Mouse (Mus musculus) liver, embryonic 13.5 days (tissue): ENCODE measurements around the gene Odf2l. TPM values are rescaled to one million over a fixed set of nuclear protein-coding genes. Genes with fewer than 3 reads are reported as not detected.

Experiments used
- ATAC-seq: fragments of 200-750 bp; cut with Nextera tagmentation; 2 replicates; pipeline ENCODE4 v1.8.0; 2017; ENCODE audit warnings: low read depth, mild to moderate bottlenecking, moderate number of reproducible peaks, moderate library complexity
- DNase-seq: peaks from one replicate; pipeline ENCODE4 v3.0.0; 2022
- H3K27ac ChIP-seq: fragments of 300-500 bp; sonication (generic); 2 replicates; pipeline ENCODE4 v1.5.1; 2015; ENCODE audit warnings: moderate library complexity, mild to moderate bottlenecking, inconsistent platforms
- H3K27me3 ChIP-seq: fragments of 300-500 bp; sonication (generic); 2 replicates; pipeline ENCODE4 v1.6.1; 2015; ENCODE audit warnings: mild to moderate bottlenecking, inconsistent platforms
- H3K36me3 ChIP-seq: fragments of 300-500 bp; sonication (generic); 2 replicates; pipeline ENCODE4 v1.6.1; 2015; ENCODE audit warnings: mild to moderate bottlenecking, inconsistent platforms
- H3K4me1 ChIP-seq: fragments of 300-500 bp; sonication (generic); replicated peaks from 2 replicates; pipeline ENCODE4 v1.6.1; 2015; ENCODE audit warnings: inconsistent platforms
- H3K4me2 ChIP-seq: fragments of 300-500 bp; sonication (generic); 2 replicates; pipeline ENCODE4 v1.6.1; 2015; ENCODE audit warnings: inconsistent platforms, mild to moderate bottlenecking, moderate library complexity
- H3K4me3 ChIP-seq: fragments of 300-500 bp; sonication (generic); replicated peaks from 2 replicates; pipeline ENCODE4 v1.5.1; 2015; ENCODE audit warnings: mild to moderate bottlenecking, inconsistent platforms
- H3K9ac ChIP-seq: fragments of 300-500 bp; sonication (generic); 2 replicates; pipeline ENCODE4 v1.6.1; 2015; ENCODE audit warnings: mild to moderate bottlenecking, inconsistent platforms
- H3K9me3 ChIP-seq: fragments of 300-500 bp; sonication (generic); replicated peaks from 2 replicates; pipeline ENCODE4 v1.6.1; 2016; ENCODE audit warnings: inconsistent platforms
- WGBS: fragments of 180-500 bp; shearing (Covaris S2); methylation state at CpG from one replicate; pipeline ENCODE4 v1.1.7; 2015; ENCODE audit not compliant: insufficient replicate concordance; 5-methylcytosine and 5-hydroxymethylcytosine counted together
- polyA plus RNA-seq: library from polyadenylated mRNA; unstranded; fragments of >200 nt; fragmentation: Nextera tagmentation; extraction: Ambion mirVana; gene quantifications from 2 replicates; pipeline ENCODE4 v1.2.1, GENCODE M21; 2015

The Odf2l gene
- polyA plus RNA-seq, 1 experiment from 2014 or later, result 7.9 TPM

DNA sequence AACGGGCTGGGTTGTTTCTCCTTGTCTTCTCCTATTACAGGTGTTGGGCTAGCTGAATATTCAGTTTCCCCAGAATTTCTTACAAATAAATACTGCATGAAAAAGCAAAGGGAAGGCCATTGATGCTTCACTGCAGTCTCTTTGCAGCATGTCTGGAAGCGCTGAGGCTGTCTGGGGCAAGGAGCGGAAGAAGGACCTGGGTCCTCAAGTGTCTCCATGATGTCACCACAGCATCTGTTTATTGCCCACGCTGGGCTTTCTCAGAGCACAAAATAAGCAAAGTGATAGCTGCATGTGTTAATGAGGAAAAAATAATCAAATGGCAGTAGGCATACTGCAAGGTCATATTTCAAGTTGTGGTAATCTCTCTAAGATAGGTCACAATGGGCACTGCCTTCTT is 51.6 kb downstream of the Odf2l start:
- no peaks in the 10 kb centered on the region for H3K36me3 ChIP-seq
- H3K4me3 ChIP-seq, result no peak overlapping the region
- no peak overlapping the region for H3K4me2 ChIP-seq
- 60% methylated on average over 4 of the region's 4 CpGs for WGBS
- H3K9me3 ChIP-seq, result no peaks in the 10 kb centered on the region
- no peak overlapping the region for H3K27ac ChIP-seq
- DNase-seq (no peak), ATAC-seq (no peak)
- no peaks in the 10 kb centered on the region for H3K27me3 ChIP-seq
- no peaks in the 10 kb centered on the region for H3K4me1 ChIP-seq
- no peak overlapping the region for H3K9ac ChIP-seq

DNA sequence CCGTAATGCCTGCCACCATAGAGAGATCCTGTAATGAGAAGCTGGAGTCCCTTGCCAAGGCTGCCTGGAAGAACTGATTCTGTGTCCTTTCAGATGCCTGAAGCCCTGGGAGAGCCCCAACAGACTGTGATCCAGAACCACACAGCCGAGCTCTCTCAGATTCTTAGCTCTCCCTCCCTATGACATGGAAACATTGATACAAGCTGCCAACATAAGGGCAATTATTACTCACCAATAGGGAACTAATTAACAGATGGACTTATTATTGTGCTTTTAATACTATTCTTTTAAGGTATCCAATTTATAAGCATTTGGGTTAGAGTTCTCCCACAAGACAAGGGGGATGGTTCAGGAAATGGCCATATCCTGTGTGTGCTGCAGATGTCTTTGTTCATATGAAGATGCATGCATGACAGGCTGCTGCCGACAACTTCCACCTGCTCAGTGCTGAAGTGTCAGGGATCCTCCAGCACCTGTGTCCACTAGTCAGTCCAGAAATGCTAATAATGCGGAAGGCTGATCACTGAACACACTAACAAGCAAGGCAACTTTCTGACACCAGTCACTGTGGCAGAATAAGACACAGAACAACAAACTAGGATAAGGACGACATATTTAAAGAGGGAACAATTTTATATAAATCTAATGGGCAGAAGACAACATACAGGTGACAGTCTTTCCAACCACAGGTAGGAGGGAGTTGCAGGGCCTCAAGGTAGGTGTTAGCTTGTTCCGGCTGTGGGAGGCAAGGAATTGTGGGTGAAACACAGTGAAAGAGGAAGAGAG is 52.4 kb downstream of the Odf2l start:
- no peak overlapping the region for H3K9ac ChIP-seq
- no peak overlapping the region for H3K4me3 ChIP-seq
- no peaks in the 10 kb centered on the region for H3K27me3 ChIP-seq
- DNase-seq, result no peak
- H3K36me3 ChIP-seq, result no peaks in the 10 kb centered on the region
- H3K4me1 ChIP-seq, result no peaks in the 10 kb centered on the region
- no peak for ATAC-seq
- no peak overlapping the region for H3K4me2 ChIP-seq
- H3K9me3 ChIP-seq, result no peaks in the 10 kb centered on the region
- 53% methylated on average over 6 of the region's 6 CpGs for WGBS
- H3K27ac ChIP-seq, result no peak overlapping the region

DNA sequence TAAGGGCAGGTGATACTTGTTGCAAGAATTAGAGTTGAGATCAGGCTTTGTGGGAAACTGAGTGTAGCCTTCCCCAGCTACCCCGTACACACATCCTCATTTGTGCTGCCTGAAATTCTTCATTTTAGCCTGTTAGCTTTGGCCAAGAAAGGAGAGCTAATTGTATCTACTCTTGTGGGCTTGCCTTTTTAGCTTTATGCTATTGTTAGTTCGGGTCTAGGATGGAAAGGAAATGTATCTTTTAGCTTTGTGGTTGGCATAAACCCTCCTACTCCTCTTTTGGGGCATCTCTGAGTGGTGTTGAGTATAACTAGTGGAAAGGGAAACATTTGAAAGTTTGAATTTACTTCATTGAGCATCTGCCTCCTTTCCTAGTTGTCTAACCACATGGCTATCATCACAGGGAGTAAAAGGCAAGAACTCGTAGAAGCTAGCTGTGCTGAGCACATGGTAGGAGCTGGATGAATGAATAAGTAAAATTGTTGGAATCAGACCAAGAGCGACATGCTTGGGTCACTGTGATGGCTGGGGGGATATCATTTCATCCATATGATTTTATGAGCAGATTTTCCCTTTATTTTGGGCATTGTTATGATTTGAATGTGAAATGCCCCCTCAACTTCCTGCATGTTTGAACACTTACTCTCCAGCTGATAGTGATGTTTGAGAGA is 53.1 kb downstream of the Odf2l start:
- Histone ChIP-seq H3K4me2 (no peak overlapping the region), H3K9me3 (no peaks in the 10 kb centered on the region), H3K27me3 (no peaks in the 10 kb centered on the region), H3K9ac (no peak overlapping the region), H3K4me1 (no peaks in the 10 kb centered on the region), H3K27ac (no peak overlapping the region), H3K4me3 (no peak overlapping the region), H3K36me3 (no peaks in the 10 kb centered on the region)
- WGBS, result 49% methylated on average over 4 of the region's 4 CpGs
- ATAC-seq, result no peak
- no peak for DNase-seq

DNA sequence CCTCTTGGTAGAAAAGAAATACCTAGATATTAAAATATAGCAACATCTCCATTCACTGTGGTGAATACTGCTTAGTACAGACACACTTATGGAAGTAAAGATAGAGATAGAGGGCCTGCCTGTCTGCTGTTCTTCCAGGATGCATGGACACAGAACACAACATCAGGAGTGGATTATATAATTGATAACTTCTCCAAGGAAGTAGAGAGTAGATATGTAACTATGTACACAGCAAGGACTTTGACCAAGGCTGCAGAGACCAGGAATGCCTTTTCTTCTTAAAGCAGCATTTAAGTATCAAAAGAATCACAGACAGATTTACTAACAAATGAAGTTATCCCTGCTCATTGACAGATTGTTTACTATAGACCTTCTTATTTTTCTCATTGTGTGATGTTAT is 66.3 kb downstream of the Odf2l start:
- ATAC-seq, result no peak

DNA sequence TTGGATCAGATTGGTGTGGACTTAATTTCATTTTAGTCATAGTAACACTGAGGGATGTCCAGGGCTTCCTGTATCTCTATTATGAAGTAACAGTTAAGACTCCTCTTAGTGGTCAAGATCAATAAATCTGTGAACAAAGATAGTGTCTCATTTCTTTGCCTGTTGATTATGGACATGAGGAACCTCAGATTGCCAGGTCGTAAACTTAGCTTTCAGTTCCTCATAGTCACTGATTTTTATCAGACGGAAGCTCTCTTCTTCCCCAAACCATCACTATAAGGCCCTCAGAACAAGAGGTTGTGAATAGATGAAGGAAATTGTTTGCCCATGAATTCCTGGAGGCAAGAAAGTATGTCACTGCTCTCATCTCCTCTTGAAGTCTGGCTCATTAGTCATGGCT is 73.6 kb downstream of the Odf2l start:
- no peak overlapping the region for H3K9ac ChIP-seq
- no peaks in the 10 kb centered on the region for H3K36me3 ChIP-seq
- 28% methylated on average over 2 of the region's 2 CpGs for WGBS
- no peak overlapping the region for H3K4me2 ChIP-seq
- H3K4me3 ChIP-seq, result no peak overlapping the region
- ATAC-seq, result no peak
- H3K9me3 ChIP-seq, result no peaks in the 10 kb centered on the region
- no peak for DNase-seq
- H3K27ac ChIP-seq, result no peak overlapping the region
- H3K4me1 ChIP-seq, result no peaks in the 10 kb centered on the region
- no peaks in the 10 kb centered on the region for H3K27me3 ChIP-seq

More for the DNA sequence above, 66.3 kb downstream of the Odf2l start:
- Histone ChIP-seq H3K9ac (no peak overlapping the region), H3K27ac (no peak overlapping the region), H3K4me3 (no peak overlapping the region), H3K9me3 (no peaks in the 10 kb centered on the region), H3K4me1 (no peaks in the 10 kb centered on the region), H3K27me3 (no peaks in the 10 kb centered on the region), H3K36me3 (no peaks in the 10 kb centered on the region), H3K4me2 (no peak overlapping the region)
- no peak for DNase-seq

DNA sequence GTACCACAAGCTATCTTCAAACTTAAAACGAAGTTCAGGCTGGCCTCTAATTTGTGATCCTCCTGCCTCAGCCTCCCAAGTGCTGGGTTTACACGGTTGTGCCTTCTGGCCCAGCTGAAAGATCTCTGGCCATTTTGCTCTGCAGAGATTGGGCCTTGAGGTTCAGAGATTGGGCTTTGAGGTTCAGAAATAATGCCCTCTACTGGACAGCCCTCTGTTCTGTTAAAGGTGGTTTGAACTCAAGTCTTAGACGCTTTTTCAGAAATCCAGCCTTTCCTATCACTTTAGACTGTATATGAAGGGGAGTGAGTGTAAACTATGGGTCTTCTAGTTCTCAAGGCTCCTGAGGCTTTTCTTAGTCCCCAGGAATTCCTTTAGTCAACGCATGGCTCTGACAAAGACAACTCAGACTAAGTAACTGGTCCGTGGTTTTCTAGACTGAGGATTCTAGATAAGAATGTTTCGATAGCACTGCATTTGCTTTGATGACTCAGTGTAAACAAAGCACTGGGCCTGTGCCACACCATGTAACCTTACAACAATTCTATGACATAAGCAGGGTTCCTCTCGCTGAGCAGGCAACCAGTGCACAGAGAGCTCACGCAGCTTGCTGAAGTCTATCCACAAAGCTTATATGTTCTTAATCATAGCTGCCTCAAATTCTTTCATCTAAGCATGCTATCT is 77.0 kb downstream of the Odf2l start:
- Histone ChIP-seq H3K4me3 (no peak overlapping the region), H3K27ac (no peak overlapping the region), H3K4me1 (no peaks in the 10 kb centered on the region), H3K27me3 (no peaks in the 10 kb centered on the region), H3K9ac (no peak overlapping the region), H3K4me2 (no peak overlapping the region), H3K9me3 (no peaks in the 10 kb centered on the region), H3K36me3 (no peaks in the 10 kb centered on the region)
- WGBS, result 39% methylated on average over 8 of the region's 8 CpGs
- DNase-seq, result no peak
- ATAC-seq, result no peak

DNA sequence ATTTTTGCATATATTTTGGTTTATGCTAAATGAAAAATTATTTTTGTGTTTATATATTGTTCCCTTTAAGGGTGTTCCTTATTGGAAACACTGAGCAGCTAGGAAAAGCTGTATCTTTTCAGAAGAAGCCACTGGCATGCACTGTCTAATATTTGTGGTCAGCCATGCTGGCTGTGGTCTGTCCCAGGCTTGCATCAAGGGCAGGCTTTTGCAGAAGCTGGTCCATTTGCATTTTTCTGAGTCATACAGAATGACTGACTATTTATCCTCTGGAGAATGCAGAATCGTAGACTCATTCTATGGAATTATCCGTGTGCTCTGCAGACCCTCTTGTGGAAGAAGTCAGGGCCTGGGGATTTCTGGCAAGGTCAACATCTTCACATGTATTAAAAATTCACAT is 79.7 kb downstream of the Odf2l start:
- H3K4me2 ChIP-seq, result no peak overlapping the region
- no peaks in the 10 kb centered on the region for H3K36me3 ChIP-seq
- DNase-seq, result no peak
- H3K27ac ChIP-seq, result no peak overlapping the region
- ATAC-seq, result no peak
- no peaks in the 10 kb centered on the region for H3K27me3 ChIP-seq
- no peak overlapping the region for H3K9ac ChIP-seq
- 51% methylated on average over 2 of the region's 2 CpGs for WGBS
- no peaks in the 10 kb centered on the region for H3K9me3 ChIP-seq
- H3K4me1 ChIP-seq, result no peaks in the 10 kb centered on the region
- H3K4me3 ChIP-seq, result no peak overlapping the region

Other genes with a start within 250 kb of the Odf2l start
- not detected in 2 replicates for gene Clca4b, start 186.1 kb upstream of the Odf2l start, polyA plus RNA-seq
- gene Clca4a, start 143.5 kb upstream of the Odf2l start, polyA plus RNA-seq, result not detected in 2 replicates
- not detected in 2 replicates for gene Clca1, start 85.8 kb upstream of the Odf2l start, polyA plus RNA-seq
- not detected in 2 replicates for gene Clca2, start 19.1 kb upstream of the Odf2l start, polyA plus RNA-seq
- gene Col24a1, start 173.9 kb downstream of the Odf2l start, polyA plus RNA-seq, result 0.18 and 0.24 TPM in 2 replicates